Comparison of ENCODE assay signal across 9 mouse cellular contexts in the genomic region with DNA sequence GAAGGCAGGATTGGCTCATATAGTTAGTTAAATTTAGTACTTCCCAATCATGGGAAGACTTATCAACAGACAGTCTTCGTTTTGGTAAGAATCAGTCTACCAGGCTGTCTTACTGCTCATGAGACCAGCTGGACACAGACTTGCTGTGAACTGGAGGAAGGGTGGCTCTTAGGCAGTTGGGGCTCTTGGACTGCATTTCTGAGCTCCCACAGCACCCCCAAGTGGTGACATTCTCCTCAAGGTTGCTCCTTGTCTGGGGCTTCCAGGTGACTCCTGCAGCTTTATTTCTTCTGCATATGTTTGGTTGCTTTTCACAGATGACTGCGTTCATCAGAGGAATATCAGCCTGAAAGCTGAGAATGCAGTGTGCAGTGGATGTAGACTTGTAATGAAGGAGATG.
DNase-seq lines count a peak whose midpoint lies in the region.
"Had no signal": no experiment of that assay in that cellular context is flagged by ENCODE, and none has a peak within 500 bp of the region (broad histone marks: within the 10 kb centered on the region; RNA-seq: fewer than 3 reads in every experiment).

No protein-coding gene starts in this region.

- intact Hi-C loops in left cerebral cortex, postnatal 4 days (cut with DNase I): loop anchor here (10.0 kb wide), 1 partner anchor 751 kb away; no protein-coding TSS in a partner anchor

- DNase-seq in kidney, adult 9 months: peak; percentile 11
- no peak for DNase-seq in kidney, adult 8-10 months
- DNase-seq in R1 (ENCODE audit: low read depth, low spot score): peak; percentile 68
- DNase-seq in cerebellum, postnatal 36 days: peak; percentile 92 to 95
- DNase-seq in left cerebral cortex, postnatal 4 days: peak; percentile 74
- no peak for DNase-seq in kidney, adult 18-20 months
- DNase-seq in testis, postnatal 14 days (ENCODE audit: low spot score): no peak
- no peak for DNase-seq in yolk sac, embryonic 10.5 days (ENCODE audit: low spot score)
- DNase-seq: heart, postnatal 36 days had no signal

Comparison
In these comparisons a context has a peak if more than half of its experiments do, and no peak if none do; other contexts are left out.
1. DNase-seq: peak in kidney, adult 9 months (single experiment), R1 (single experiment), cerebellum, postnatal 36 days (2 of 2) and left cerebral cortex, postnatal 4 days (single experiment); none in kidney, adult 8-10 months (0 of 2), kidney, adult 18-20 months (single experiment), testis, postnatal 14 days (single experiment) and yolk sac, embryonic 10.5 days (single experiment).